Mouse (Mus musculus) liver, embryonic 14.5 days (tissue): Measurements from ENCODE around the gene Larp1. TPM values are rescaled to one million over a fixed set of nuclear protein-coding genes. Genes with fewer than 3 reads are reported as not detected.

Experiments
- ATAC-seq: fragments of 200-750 bp; cut with Nextera tagmentation; 2 replicates; pipeline ENCODE4 v1.8.0; 2017; ENCODE audit warnings: moderate number of reproducible peaks, mild to moderate bottlenecking, moderate library complexity; ENCODE audit not compliant: insufficient read depth
- DNase-seq, 3 experiments: peaks; one replicate each; pipeline ENCODE4 v3.0.0-alpha.2; 2012 to 2013; ENCODE audit warnings: low read depth in 3 of 3, low spot score in 3 of 3
- H3K27ac ChIP-seq: fragments of 300-500 bp; sonication (generic); 2 replicates; pipeline ENCODE4 v1.5.1; 2014; ENCODE audit warnings: moderate library complexity, mild to moderate bottlenecking, control low read depth, inconsistent platforms
- H3K27me3 ChIP-seq: fragments of 300-500 bp; sonication (generic); 2 replicates; pipeline ENCODE4 v1.6.1; 2014; ENCODE audit warnings: mild to moderate bottlenecking, low read length, moderate library complexity; ENCODE audit not compliant: control insufficient read depth, insufficient read depth
- H3K36me3 ChIP-seq: fragments of 300-500 bp; sonication (generic); replicated peaks from 2 replicates; pipeline ENCODE4 v1.6.1; 2014; ENCODE audit warnings: low read depth; ENCODE audit not compliant: control insufficient read depth, insufficient read depth
- H3K4me1 ChIP-seq, 2 experiments: fragments of 200-500 bp in 1 of 2; fragments of 300-500 bp in 1 of 2; sonication (generic) in 1 of 2; replicated peaks; 2 replicates each; pipeline ENCODE4 v1.6.1; 2012 to 2014; ENCODE audit warnings: antibody characterized with exemption in 1 of 2, inconsistent platforms in 1 of 2, low read length in 1 of 2; ENCODE audit not compliant: control insufficient read depth in 2 of 2, insufficient read depth in 2 of 2
- H3K4me2 ChIP-seq: fragments of 300-500 bp; sonication (generic); 2 replicates; pipeline ENCODE4 v1.6.1; 2014; ENCODE audit warnings: low read depth, mild to moderate bottlenecking, control low read depth, moderate library complexity
- H3K4me3 ChIP-seq, 2 experiments: fragments of 200-500 bp in 1 of 2; fragments of 300-500 bp in 1 of 2; sonication (generic) in 1 of 2; 2 replicates each; pipeline ENCODE4 v1.5.1; 2012 to 2014; ENCODE audit warnings: low read depth in 2 of 2, low read length in 2 of 2, mild to moderate bottlenecking in 2 of 2, control low read depth in 1 of 2, inconsistent platforms in 1 of 2, moderate library complexity in 1 of 2; ENCODE audit not compliant: insufficient read depth in 1 of 2
- H3K9ac ChIP-seq: fragments of 300-500 bp; sonication (generic); replicated peaks from 2 replicates; pipeline ENCODE4 v1.6.1; 2014; ENCODE audit warnings: mild to moderate bottlenecking, control low read depth, moderate library complexity
- H3K9me3 ChIP-seq: fragments of 300-500 bp; sonication (generic); 2 replicates; pipeline ENCODE4 v1.6.1; 2016; ENCODE audit warnings: low read length, mixed read lengths; ENCODE audit not compliant: control insufficient read depth
- CTCF ChIP-seq: IDR thresholded peaks from 2 replicates; pipeline ENCODE4 v1.5.1; 2016; ENCODE audit warnings: antibody characterized with exemption, low read depth, control low read depth
- EP300 ChIP-seq: IDR thresholded peaks from 2 replicates; pipeline ENCODE4 v1.6.1; 2016; ENCODE audit warnings: antibody characterized with exemption, low read depth
- WGBS: fragments of 180-500 bp; shearing (Covaris S2); extraction: QIAGEN DNeasy Blood & Tissue Kit; methylation state at CpG from one replicate; pipeline ENCODE4 v1.1.7; 2014; ENCODE audit not compliant: insufficient replicate concordance; 5-methylcytosine and 5-hydroxymethylcytosine counted together
- polyA plus RNA-seq, 2 experiments: library from polyadenylated mRNA; depleted of rRNA in 1 of 2; stranded (reverse) in 1 of 2; unstranded in 1 of 2; fragments of >200 nt; fragmentation: Nextera tagmentation in 1 of 2; extraction: Ambion mirVana in 1 of 2; gene quantifications; 2 replicates each; pipeline versions ENCODE4 v1.2.1 to v1.2.3; 2012 to 2014

Gene Larp1
- polyA plus RNA-seq, 2 experiments: 15.8 to 25.5 TPM

DNA sequence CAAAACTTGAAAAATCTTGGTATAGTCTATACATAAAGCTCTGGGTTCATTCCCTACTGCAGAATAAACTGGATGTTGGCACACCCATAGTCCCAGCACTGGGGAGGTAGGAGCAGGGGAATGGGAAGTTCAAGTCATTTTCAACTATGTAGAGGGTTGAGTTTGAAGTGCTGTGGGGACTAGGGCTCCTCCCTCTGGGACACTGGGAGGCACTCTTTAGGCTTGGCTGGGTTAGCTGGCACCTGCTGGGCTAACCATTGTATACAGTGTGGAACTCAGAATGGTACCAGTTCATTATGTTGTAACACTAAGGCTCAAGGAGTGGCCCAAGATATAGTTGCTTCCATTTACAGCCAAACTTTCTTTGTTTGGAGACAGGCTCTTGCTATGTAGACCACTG is 33.0 kb upstream of the Larp1 start:
- TF ChIP-seq CTCF (no peak), EP300 (no peak)
- no peaks in the 10 kb centered on the region for H3K36me3 ChIP-seq
- H3K9ac ChIP-seq: no peak overlapping the region
- no peak for DNase-seq
- H3K9me3 ChIP-seq: no peaks in the 10 kb centered on the region
- H3K27ac ChIP-seq: no peak overlapping the region
- H3K4me2 ChIP-seq: no peak overlapping the region
- H3K4me1 ChIP-seq: peaks cover 0 to 8% of the 10 kb centered on the region in 2 experiments; a peak in 2 of 4 replicates
- no peak for ATAC-seq
- H3K27me3 ChIP-seq: no peaks in the 10 kb centered on the region
- H3K4me3 ChIP-seq: no peak overlapping the region

DNA sequence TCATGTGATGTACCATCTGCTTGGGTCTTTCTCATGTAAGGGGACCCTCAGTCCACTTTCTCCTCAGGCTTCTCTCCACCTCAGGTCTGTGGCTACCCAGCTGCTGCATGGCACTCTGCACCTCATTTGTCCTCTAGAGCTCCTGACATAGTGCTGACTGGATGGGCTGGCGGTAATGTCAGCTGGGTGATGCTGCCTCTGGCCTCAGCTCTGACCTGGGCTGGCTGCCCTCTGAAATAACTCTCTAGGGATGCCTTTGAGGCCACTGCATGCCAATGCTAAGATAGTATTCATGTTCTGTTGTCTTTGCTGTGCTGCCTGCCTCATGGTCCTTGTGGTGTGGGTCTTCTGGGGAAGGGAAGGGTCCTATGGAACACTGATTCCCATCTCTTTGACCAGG is 31.2 kb upstream of the Larp1 start:
- DNase-seq (no peak), ATAC-seq (no peak)
- Histone ChIP-seq H3K27ac (no peak overlapping the region), H3K9ac (no peak overlapping the region), H3K4me1 (peaks cover 0 to 4% of the 10 kb centered on the region in 2 experiments; a peak in 2 of 4 replicates), H3K9me3 (no peaks in the 10 kb centered on the region), H3K4me2 (no peak overlapping the region), H3K36me3 (no peaks in the 10 kb centered on the region), H3K27me3 (no peaks in the 10 kb centered on the region), H3K4me3 (no peak overlapping the region)
- TF ChIP-seq CTCF (no peak), EP300 (no peak)
- 86% methylated on average over 1 of the region's 1 CpGs for WGBS

DNA sequence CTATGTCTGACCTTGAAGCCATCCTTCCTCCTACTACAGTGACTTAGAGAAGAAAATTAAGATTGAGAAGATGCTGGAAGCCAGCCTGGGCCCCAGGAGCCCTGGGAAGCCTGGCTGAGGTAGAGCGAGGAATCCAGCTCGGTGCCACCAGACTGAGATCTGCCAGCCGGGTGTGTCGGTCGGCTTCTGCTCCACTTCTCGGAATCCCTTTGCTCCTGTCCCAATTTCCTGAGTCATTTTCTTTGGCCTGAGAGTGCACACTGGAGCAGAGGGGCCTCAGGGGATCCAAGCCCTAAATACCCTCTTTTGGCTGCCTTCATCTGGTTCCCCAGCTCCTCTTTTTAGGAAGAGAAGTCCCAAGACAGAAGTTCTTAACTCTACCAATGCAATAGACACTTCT is 29.2 kb upstream of the Larp1 start:
- 84% methylated on average over 6 of the region's 6 CpGs for WGBS
- ATAC-seq (no peak), DNase-seq (no peak)

DNA sequence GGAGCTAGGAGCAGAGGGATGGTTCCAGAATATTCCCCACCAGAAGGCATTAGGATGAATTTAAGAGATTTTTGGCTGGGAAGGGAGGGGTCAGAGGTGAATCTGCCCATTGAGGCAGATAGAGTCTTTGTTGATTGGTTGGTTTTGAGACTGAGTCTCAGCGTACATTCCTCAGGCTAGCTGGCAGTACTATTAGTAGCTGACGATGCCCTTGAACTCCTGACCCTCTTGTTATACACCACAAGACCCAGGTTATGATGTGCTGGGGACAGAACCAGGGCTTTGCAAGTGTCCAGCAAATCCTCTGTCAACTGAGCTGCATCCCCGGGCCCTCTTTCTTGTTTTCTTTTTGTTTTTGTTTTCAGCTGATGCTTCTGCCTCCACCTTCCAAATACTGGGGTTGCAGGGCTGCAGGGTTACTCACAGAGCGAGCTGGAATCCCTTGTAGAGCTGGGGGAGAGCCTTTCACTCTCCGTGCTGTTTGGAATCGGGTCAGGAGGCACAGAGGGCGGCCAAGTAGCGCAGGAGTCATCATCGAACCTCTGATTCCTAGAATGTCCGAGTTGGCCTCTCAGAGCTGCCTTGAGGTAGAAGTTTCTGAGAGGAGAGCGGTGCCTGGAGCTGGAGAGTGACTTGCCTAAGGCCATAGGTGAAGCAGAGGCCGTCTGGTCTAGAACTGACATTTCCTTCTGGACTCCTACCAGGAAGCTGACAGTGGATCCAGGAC is 27.6 kb upstream of the Larp1 start:
- no peaks in the 10 kb centered on the region for H3K9me3 ChIP-seq
- no peak overlapping the region for H3K27ac ChIP-seq
- H3K4me1 ChIP-seq: peaks cover 19 to 25% of the 10 kb centered on the region in 2 experiments
- no peak overlapping the region for H3K4me2 ChIP-seq
- no peak overlapping the region for H3K9ac ChIP-seq
- H3K4me3 ChIP-seq: no peak overlapping the region
- ATAC-seq (no peak), DNase-seq (no peak)
- no peaks in the 10 kb centered on the region for H3K27me3 ChIP-seq
- WGBS: 70% methylated on average over 12 of the region's 12 CpGs
- TF ChIP-seq EP300: no peak
- TF ChIP-seq CTCF: no peak
- H3K36me3 ChIP-seq: no peaks in the 10 kb centered on the region

More for the DNA sequence above, 29.2 kb upstream of the Larp1 start:
- H3K36me3 ChIP-seq: no peaks in the 10 kb centered on the region
- H3K9me3 ChIP-seq: no peaks in the 10 kb centered on the region
- no peak overlapping the region for H3K27ac ChIP-seq
- H3K4me1 ChIP-seq: peaks cover 12 to 16% of the 10 kb centered on the region in 2 experiments
- no peak overlapping the region for H3K4me3 ChIP-seq
- no peak overlapping the region for H3K4me2 ChIP-seq
- no peak overlapping the region for H3K9ac ChIP-seq
- no peaks in the 10 kb centered on the region for H3K27me3 ChIP-seq
- TF ChIP-seq EP300: no peak
- no peak for TF ChIP-seq CTCF

DNA sequence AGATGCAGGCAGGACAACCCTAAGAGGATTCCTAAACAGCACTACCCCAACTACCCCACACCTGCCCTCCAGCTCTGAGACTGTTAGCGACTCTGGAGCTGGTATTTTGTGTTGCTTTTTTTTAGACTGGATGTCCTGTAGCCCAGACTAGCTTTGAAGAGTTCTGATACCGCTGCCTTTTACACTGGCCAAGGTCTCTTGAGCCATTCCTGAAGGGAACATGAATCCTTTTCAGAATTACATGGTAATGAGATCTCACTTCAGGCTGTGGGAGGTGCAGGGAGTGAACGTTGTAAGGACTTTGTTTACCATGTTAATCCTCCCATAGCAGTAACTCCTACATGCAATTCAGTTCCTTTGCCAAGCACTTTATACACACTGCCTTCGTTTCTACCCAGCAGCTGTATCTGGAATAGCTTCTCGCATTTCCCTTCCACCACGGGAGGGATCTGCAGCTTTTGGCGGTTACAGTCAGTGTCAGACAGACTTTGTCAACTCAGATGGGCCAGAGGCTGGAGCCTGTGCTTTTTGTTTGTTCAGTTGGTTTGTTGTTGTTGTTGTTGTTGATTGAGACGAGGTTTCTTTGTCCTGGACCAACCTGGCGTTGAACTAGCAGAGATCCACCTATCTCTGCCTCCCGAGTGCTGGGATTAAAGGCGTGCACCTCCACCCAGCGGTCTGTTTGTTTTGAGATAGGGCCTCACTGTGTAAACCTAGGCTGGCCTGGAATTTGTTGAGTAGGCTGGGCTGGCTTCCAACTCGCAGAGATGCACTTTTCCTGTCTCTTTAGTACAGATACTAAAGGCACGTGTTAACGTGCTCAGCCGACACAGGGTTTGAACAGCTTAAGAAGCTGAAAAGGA is 25.2 kb upstream of the Larp1 start:
- Histone ChIP-seq H3K27ac (peak overlapping the region; percentile 74), H3K9me3 (no peaks in the 10 kb centered on the region), H3K4me1 (peaks cover 19 to 25% of the 10 kb centered on the region in 2 experiments), H3K36me3 (no peaks in the 10 kb centered on the region), H3K27me3 (no peaks in the 10 kb centered on the region; the same call in 1 of the 2 replicates), H3K4me2 (peak overlapping the region; percentile 43), H3K4me3 (no peak overlapping the region), H3K9ac (peak overlapping the region; percentile 50)
- TF ChIP-seq EP300: peak; percentile 67
- peak; percentile 50 for TF ChIP-seq CTCF
- DNase-seq (peak; percentile 64 to 73 (median 70)), ATAC-seq (peak; percentile 89)
- 27% methylated on average over 16 of the region's 16 CpGs for WGBS
